In the genomic region with DNA sequence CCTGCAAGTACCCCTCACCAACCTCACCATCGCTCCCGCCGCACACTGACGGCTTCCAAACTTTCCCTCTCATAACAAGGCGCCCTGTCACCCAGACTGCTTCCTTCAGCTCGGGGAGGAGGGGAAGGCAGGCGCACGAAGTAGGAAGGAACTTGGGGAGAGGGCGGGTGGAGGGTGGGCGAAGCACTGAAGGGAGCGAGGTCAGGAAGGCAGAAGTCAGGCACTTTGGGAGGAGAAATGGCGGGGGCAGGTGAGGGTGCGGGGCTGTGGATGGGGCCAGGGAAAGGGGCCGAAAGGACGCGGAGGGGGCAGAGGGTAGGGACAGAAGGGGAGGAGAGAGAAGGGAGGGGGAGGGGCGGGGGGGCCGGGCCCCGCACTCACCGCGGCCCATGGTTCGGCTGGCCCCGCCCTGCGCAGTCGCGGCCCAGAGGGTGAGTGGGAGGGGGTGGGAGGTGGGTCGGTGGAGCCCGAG, we compare ENCODE assay signal across 8 mouse cellular contexts. TPM values are rescaled to one million over a fixed set of nuclear protein-coding genes. Genes with fewer than 3 reads are reported as not detected.
DNase-seq lines count a peak whose midpoint lies in the region; ATAC-seq lines count a peak whose summit lies in the region.

No protein-coding gene starts in this region.

- ATAC-seq in forebrain, embryonic 12.5 days (ENCODE audit: low FRiP score) = peak; percentile 1; the same call in 1 of the 2 replicates
- peak; percentile 27 for ATAC-seq in intestine, embryonic 15.5 days
- peak; percentile 6 for ATAC-seq in stomach, embryonic 15.5 days (ENCODE audit: insufficient read depth, low FRiP score, low read depth)

- DNase-seq in left cerebral cortex, postnatal 4 days = peak; percentile 61
- no peak for DNase-seq in left cerebral cortex, adult 11 months (ENCODE audit: low spot score)
- peak; percentile 89 for DNase-seq in adipocyte (ENCODE audit: low spot score)
- peak; percentile 81 for DNase-seq in lung, postnatal 10 days
- no peak for DNase-seq in cerebellum, postnatal 25 days

- peak overlapping the region; percentile 75 for H3K4me3 ChIP-seq in forebrain, embryonic 12.5 days (replicated peaks)
- H3K4me3 ChIP-seq in intestine, embryonic 15.5 days (replicated peaks) = peak overlapping the region; percentile 69
- H3K4me3 ChIP-seq in stomach, embryonic 15.5 days (replicated peaks) = peak overlapping the region; percentile 71

- WGBS in forebrain, embryonic 12.5 days = under 1% methylated on average over 22 of the region's 28 CpGs
- WGBS in intestine, embryonic 15.5 days = 0% methylated on average over 22 of the region's 28 CpGs
- WGBS in stomach, embryonic 15.5 days = 1% methylated on average over 13 of the region's 28 CpGs

- H3K4me1 ChIP-seq in forebrain, embryonic 12.5 days = peaks cover 65% of the 10 kb centered on the region
- peaks cover 55% of the 10 kb centered on the region for H3K4me1 ChIP-seq in intestine, embryonic 15.5 days (replicated peaks)
- H3K4me1 ChIP-seq in stomach, embryonic 15.5 days = peaks cover 53% of the 10 kb centered on the region

- H3K36me3 ChIP-seq in forebrain, embryonic 12.5 days (replicated peaks) = peaks cover 44% of the 10 kb centered on the region
- peaks cover 32% of the 10 kb centered on the region for H3K36me3 ChIP-seq in intestine, embryonic 15.5 days
- peaks cover 24% of the 10 kb centered on the region for H3K36me3 ChIP-seq in stomach, embryonic 15.5 days

- no peaks in the 10 kb centered on the region for H3K9me3 ChIP-seq in forebrain, embryonic 12.5 days
- H3K9me3 ChIP-seq in intestine, embryonic 15.5 days = no peaks in the 10 kb centered on the region
- no peaks in the 10 kb centered on the region for H3K9me3 ChIP-seq in stomach, embryonic 15.5 days

- peak overlapping the region; percentile 98 for H3K27ac ChIP-seq in forebrain, embryonic 12.5 days
- H3K27ac ChIP-seq in intestine, embryonic 15.5 days = peak overlapping the region; percentile 99
- H3K27ac ChIP-seq in stomach, embryonic 15.5 days = peak overlapping the region; percentile 100

- intact Hi-C loops in left cerebral cortex, postnatal 4 days (cut with DNase I) = no loop called here

- peak overlapping the region; percentile 83 for H3K9ac ChIP-seq in forebrain, embryonic 12.5 days
- peak overlapping the region; percentile 74 for H3K9ac ChIP-seq in intestine, embryonic 15.5 days
- peak overlapping the region; percentile 67 for H3K9ac ChIP-seq in stomach, embryonic 15.5 days

- peak overlapping the region; percentile 86 for H3K4me2 ChIP-seq in forebrain, embryonic 12.5 days
- peak overlapping the region; percentile 78 for H3K4me2 ChIP-seq in intestine, embryonic 15.5 days (replicated peaks)
- H3K4me2 ChIP-seq in stomach, embryonic 15.5 days = peak overlapping the region; percentile 86

- H3K27me3 ChIP-seq in forebrain, embryonic 12.5 days = no peaks in the 10 kb centered on the region
- H3K27me3 ChIP-seq in intestine, embryonic 15.5 days (replicated peaks) = no peaks in the 10 kb centered on the region
- H3K27me3 ChIP-seq in stomach, embryonic 15.5 days (replicated peaks) = no peaks in the 10 kb centered on the region

RNA-seq across cellular contexts. Expression of a gene that starts 0.5 kb away (rescaled TPM):
- total RNA-seq in left cerebral cortex, postnatal 4 days (2021) = 10 to 100 TPM; 47.7 to 51.5 TPM
- 18.4 and 21.2 TPM in 2 replicates for polyA plus RNA-seq in forebrain, embryonic 12.5 days (2016; fragmentation: Nextera tagmentation; extraction: Ambion mirVana)
- 13.1 and 15.7 TPM in 2 replicates for polyA plus RNA-seq in intestine, embryonic 15.5 days (2015; fragmentation: Nextera tagmentation; extraction: Ambion mirVana)
- 18.6 and 19.4 TPM in 2 replicates for polyA plus RNA-seq in stomach, embryonic 15.5 days (2015; fragmentation: Nextera tagmentation; extraction: Ambion mirVana)

RNA-seq across cellular contexts. Expression of a gene that starts 22.2 kb away (rescaled TPM):
- total RNA-seq in left cerebral cortex, postnatal 4 days (2021) = 100 to 1,000 TPM; 298 to 302 TPM
- polyA plus RNA-seq in forebrain, embryonic 12.5 days (2016; fragmentation: Nextera tagmentation; extraction: Ambion mirVana) = 226 and 229 TPM in 2 replicates
- 150 and 154 TPM in 2 replicates for polyA plus RNA-seq in intestine, embryonic 15.5 days (2015; fragmentation: Nextera tagmentation; extraction: Ambion mirVana)
- polyA plus RNA-seq in stomach, embryonic 15.5 days (2015; fragmentation: Nextera tagmentation; extraction: Ambion mirVana) = 161 and 169 TPM in 2 replicates

RNA-seq across cellular contexts. Expression of a gene that starts 23.2 kb away (rescaled TPM):
- 10 to 100 TPM; 65.3 to 65.5 TPM for total RNA-seq in left cerebral cortex, postnatal 4 days (2021)
- polyA plus RNA-seq in forebrain, embryonic 12.5 days (2016; fragmentation: Nextera tagmentation; extraction: Ambion mirVana) = 177 and 183 TPM in 2 replicates
- 113 and 129 TPM in 2 replicates for polyA plus RNA-seq in intestine, embryonic 15.5 days (2015; fragmentation: Nextera tagmentation; extraction: Ambion mirVana)
- polyA plus RNA-seq in stomach, embryonic 15.5 days (2015; fragmentation: Nextera tagmentation; extraction: Ambion mirVana) = 109 and 110 TPM in 2 replicates

RNA-seq across cellular contexts. Expression of a gene that starts 25.2 kb away (rescaled TPM):
- 100 to 1,000 TPM; 291 to 312 TPM for total RNA-seq in left cerebral cortex, postnatal 4 days (2021)
- 44.1 and 53.1 TPM in 2 replicates for polyA plus RNA-seq in forebrain, embryonic 12.5 days (2016; fragmentation: Nextera tagmentation; extraction: Ambion mirVana)
- 5.9 and 6.4 TPM in 2 replicates for polyA plus RNA-seq in intestine, embryonic 15.5 days (2015; fragmentation: Nextera tagmentation; extraction: Ambion mirVana)
- 5.6 and 6.2 TPM in 2 replicates for polyA plus RNA-seq in stomach, embryonic 15.5 days (2015; fragmentation: Nextera tagmentation; extraction: Ambion mirVana)

RNA-seq across cellular contexts. Expression of a gene that starts 33.4 kb away (rescaled TPM):
- total RNA-seq in left cerebral cortex, postnatal 4 days (2021) = 1 to 10 TPM in 1 of 2 experiments, under 1 TPM in 1; 0.56 to 1.1 TPM
- polyA plus RNA-seq in forebrain, embryonic 12.5 days (2016; fragmentation: Nextera tagmentation; extraction: Ambion mirVana) = 0.64 and 1.3 TPM in 2 replicates
- polyA plus RNA-seq in intestine, embryonic 15.5 days (2015; fragmentation: Nextera tagmentation; extraction: Ambion mirVana) = 6.1 and 6.7 TPM in 2 replicates
- polyA plus RNA-seq in stomach, embryonic 15.5 days (2015; fragmentation: Nextera tagmentation; extraction: Ambion mirVana) = 5.6 and 6.3 TPM in 2 replicates

Comparison
In these comparisons a context has a peak if more than half of its experiments do, and no peak if none do; other contexts are left out.
1. DNase-seq: peak in left cerebral cortex, postnatal 4 days (single experiment), adipocyte (single experiment) and lung, postnatal 10 days (single experiment); none in left cerebral cortex, adult 11 months (single experiment) and cerebellum, postnatal 25 days (0 of 2).
2. Peak in every context shown above with its lines, with median percentiles within 50 percentile points of each other: ATAC-seq, H3K27ac ChIP-seq, H3K4me2 ChIP-seq, H3K4me3 ChIP-seq and H3K9ac ChIP-seq.